Mouse (Mus musculus) cerebellum, adult (tissue): ENCODE data around the gene Eno4.

Experiments used
- ATAC-seq: cut with Nextera tagmentation; 2 replicates; pipeline ENCODE4 v1.9.2; 2017; ENCODE audit warnings: mild to moderate bottlenecking, moderate library complexity, mixed read lengths; ENCODE audit not compliant: insufficient number of reproducible peaks, low FRiP score, low TSS enrichment

The Eno4 gene

GRCm38 (mm10) chr19:58968731-58969506 lies 25.7 kb downstream of the Eno4 start:
- ATAC-seq, result no peak

DNA sequence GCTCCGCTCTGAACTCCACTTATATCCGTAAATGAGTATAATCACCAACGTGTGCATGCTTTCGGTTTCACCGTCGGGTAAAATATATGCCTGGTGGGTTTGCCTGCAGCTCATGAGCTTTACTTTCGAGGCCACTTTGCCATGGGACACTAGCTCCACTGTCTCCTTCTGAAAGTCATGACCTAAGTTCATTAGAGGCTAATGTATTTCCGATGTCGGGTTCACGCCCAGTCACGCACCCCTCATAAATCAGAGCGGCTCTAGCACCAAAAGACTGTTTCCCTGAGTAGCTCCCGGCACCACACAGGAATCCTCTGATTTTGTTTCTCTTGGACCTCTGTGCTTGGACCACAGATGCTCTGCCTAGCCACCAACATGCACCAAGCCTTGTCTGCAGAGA lies 27.6 kb downstream of the Eno4 start:
- no peak for ATAC-seq

DNA sequence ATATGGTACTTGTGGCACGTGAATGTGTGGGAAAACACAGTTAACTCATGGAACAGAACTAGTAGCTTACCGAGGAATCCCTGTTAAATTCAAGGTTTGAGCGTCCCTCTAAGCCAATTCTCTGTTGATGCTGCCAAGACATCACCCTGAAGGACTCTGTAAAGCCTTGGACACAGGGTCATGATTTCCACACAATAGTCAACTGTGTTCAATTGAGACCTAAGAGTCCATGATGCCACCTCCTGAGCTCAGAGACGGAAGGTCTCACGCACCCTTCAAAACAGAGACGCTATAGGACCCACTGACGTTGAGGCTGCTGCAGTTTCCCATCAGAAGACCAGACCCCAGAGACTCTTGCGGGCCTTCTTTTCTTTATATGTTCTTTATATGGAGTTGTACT lies 30.9 kb downstream of the Eno4 start:
- no peak for ATAC-seq

GRCm38 (mm10) chr19:58975216-58975863 lies 32.1 kb downstream of the Eno4 start:
- ATAC-seq, result no peak

- ATAC-seq, result no peak
Measured at GRCm38 (mm10) chr19:58978401-58979171, 35.4 kb downstream of the Eno4 start.

GRCm38 (mm10) chr19:58979436-58980055 lies 36.3 kb downstream of the Eno4 start:
- no peak for ATAC-seq

DNA sequence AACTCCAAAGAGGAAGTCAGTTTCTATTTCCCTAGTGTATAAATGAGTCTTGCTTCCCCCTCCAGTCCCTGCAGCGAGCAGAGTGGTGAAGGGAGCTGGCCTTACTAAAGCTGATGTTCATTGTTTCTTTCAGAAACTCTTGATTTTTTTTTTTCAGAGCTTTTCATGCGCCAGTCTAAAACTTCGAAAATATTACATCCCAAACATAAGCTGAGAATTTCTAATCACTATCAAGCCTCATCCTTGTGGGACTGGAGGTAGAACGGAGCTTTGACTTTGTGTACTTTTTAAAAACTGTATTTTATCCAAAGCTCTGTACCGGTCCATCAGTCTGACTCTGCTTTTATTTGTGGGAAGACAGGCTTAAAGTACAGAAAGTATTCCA lies 36.8 kb downstream of the Eno4 start:
- no peak for ATAC-seq

DNA sequence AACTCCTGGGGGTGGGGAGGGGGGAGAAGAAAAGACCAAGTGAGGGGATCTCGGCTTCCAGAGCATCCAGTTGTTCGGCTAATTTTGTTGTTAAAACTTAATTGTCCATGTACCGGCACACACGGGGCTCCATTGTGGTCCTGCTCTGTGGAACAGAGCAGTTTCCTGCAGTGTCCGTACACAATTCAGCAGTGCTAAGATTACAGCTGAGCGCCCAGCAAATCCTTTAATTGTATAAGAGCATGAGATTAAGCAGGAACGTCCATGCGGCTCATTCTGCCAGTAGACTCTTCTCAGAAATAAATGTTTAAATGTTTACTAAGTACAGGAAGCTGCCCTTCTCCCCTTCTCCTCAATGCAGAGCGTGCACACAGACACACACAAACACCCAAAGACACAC lies 38.3 kb downstream of the Eno4 start:
- no peak for ATAC-seq

DNA sequence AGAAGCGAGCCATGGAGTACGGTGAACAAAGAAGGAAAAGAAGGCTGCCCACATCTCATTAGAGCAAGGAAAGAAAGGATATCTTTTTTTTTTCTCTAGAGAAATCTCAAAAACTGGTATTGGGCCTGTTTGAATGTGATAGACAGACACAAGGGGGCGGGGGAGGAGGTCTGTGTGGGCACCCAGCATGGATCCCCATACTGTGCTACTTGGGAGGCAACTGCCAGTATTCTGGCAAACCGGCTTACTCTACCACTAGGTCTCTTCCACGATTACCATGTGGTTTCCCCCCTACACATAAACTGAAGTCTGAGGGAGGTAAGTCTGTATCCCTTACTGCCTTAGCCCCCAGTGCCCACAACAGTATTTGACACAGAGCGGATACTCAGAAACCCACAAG lies 59.6 kb downstream of the Eno4 start:
- no peak for ATAC-seq

DNA sequence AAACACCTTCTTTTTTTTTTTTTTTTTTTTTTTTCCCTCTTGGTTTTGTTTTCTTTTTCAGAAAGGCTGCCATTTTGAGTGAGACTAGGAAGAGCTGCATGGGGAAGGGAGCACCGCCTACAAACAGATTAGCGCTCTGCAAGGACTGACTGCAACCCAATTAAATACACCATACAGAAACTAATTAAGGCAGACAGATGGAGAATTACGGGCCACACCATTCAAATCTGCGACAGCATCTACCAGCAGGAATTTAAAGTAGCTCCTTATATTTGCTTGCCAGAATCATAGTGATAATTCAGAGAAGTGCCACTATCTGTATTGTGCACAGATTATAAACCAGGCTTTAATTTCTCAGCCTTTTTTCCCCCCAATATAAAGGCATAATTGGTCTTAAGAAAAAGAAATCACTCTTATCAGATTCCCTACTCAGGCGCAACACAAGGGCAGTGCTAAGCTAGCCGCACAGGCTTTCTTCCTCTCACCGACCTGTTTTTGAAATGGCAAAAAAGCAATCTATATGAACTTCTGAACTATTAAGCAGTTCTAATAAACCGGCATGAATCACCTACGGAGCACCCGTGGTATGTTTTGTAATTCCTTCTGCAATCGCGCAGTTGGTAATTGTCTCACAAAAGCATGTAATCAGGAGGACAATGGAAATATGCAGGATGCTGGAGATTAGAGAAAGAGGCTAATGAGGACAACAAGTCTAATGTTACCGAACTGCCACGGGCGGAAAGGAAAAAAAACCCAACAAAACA lies 63.5 kb downstream of the Eno4 start:
- ATAC-seq, result no peak

DNA sequence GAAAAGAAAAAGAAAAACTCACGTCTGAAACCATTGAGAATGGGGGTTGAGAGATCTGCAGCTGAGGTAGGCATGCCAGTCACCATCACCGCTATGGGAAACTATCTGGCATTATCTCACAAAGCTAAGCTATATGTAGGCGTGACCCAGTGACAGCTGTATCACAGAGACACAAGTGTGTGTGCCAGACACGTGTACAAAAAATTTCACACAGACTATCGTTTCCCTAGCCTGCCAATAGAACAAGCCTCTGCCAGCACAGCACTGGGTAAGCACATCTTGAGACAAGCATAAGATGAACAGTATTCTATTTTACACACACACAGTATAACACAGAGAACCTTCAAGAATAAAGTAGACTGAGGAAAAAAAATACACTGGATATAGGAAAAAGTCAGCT lies 67.6 kb downstream of the Eno4 start:
- no peak for ATAC-seq
